26 mouse cellular contexts compared by ENCODE assay signal in genomic region chr10:120589659-120590058, GRCm38 (mm10).
DNase-seq lines count a peak whose midpoint lies in the region; ATAC-seq and TF ChIP-seq lines count a peak whose summit lies in the region.
"Had no signal": no experiment of that assay in that cellular context is flagged by ENCODE, and none has a peak within 500 bp of the region (broad histone marks: within the 10 kb centered on the region; RNA-seq: fewer than 3 reads in every experiment).

No protein-coding gene starts in this region.

- peak; percentile 12 for DNase-seq in heart, adult 11 months
- no peak for DNase-seq in heart, embryonic 10.5 days (ENCODE audit: low spot score)
- peak; percentile 27 for DNase-seq in neural tube, embryonic 11.5 days (ENCODE audit: low spot score)
- DNase-seq in neural tube, embryonic 10.5 days (ENCODE audit: extremely low spot score, low spot score) = no peak
- peak; percentile 66 for DNase-seq in mesoderm, embryonic 11.5 days (ENCODE audit: low read depth, low spot score)
- no peak for DNase-seq in adrenal gland, adult 18-20 months (ENCODE audit: low spot score in 2 of 2)
- DNase-seq in thymus, postnatal 14 days = no peak
- DNase-seq: adrenal gland, adult 2 months; adrenal gland, postnatal 14 days; cerebellum, adult 11 months; cerebellum, adult 8-10 months; cerebellum, postnatal 10 days; cerebellum, postnatal 36 days; gastrocnemius, postnatal 36 days; heart, postnatal 10 days; heart, postnatal 36 days had no signal

- H3K4me2 ChIP-seq in neural tube, embryonic 11.5 days (ENCODE audit: low read depth) = no peak overlapping the region
- H3K4me2 ChIP-seq: forebrain, embryonic 15.5 days; heart, embryonic 12.5 days; heart, embryonic 15.5 days; hindbrain, embryonic 13.5 days; intestine, embryonic 15.5 days had no signal

- TF ChIP-seq POLR2A in embryonic fibroblast, embryonic 13.5 days (IDR thresholded peaks at IDR 0.05; ENCODE audit: low read depth, low read length) = no peak

- H3K4me3 ChIP-seq in heart, embryonic 10.5 days = no peak overlapping the region
- H3K4me3 ChIP-seq in neural tube, embryonic 11.5 days (ENCODE audit: low read depth, low read length) = no peak overlapping the region
- no peak overlapping the region for H3K4me3 ChIP-seq in embryonic fibroblast, embryonic 13.5 days (ENCODE audit: insufficient read depth, low read length)
- H3K4me3 ChIP-seq: forebrain, embryonic 15.5 days; heart, embryonic 12.5 days; heart, embryonic 15.5 days; hindbrain, embryonic 10.5 days; hindbrain, embryonic 13.5 days; intestine, embryonic 15.5 days had no signal

- 75% methylated on average over 2 of the region's 2 CpGs for WGBS in heart, embryonic 10.5 days
- 12% methylated on average over 2 of the region's 2 CpGs for WGBS in neural tube, embryonic 11.5 days

- H3K9ac ChIP-seq in neural tube, embryonic 11.5 days (ENCODE audit: low read length) = no peak overlapping the region
- H3K9ac ChIP-seq: forebrain, embryonic 15.5 days; heart, embryonic 12.5 days; heart, embryonic 15.5 days; hindbrain, embryonic 13.5 days; intestine, embryonic 15.5 days had no signal

- no peaks in the 10 kb centered on the region for H3K4me1 ChIP-seq in heart, embryonic 10.5 days
- H3K4me1 ChIP-seq in neural tube, embryonic 11.5 days (ENCODE audit: control insufficient read depth, insufficient read depth, low read length) = no peaks in the 10 kb centered on the region
- H3K4me1 ChIP-seq in embryonic fibroblast, embryonic 13.5 days (ENCODE audit: control insufficient read depth, insufficient read depth, low read length) = peaks cover 11% of the 10 kb centered on the region; the same call in 1 of the 2 replicates
- H3K4me1 ChIP-seq: forebrain, embryonic 15.5 days; heart, embryonic 12.5 days; heart, embryonic 15.5 days; hindbrain, embryonic 10.5 days; hindbrain, embryonic 13.5 days; intestine, embryonic 15.5 days had no signal

- H3K27ac ChIP-seq in heart, embryonic 10.5 days = no peak overlapping the region
- H3K27ac ChIP-seq in neural tube, embryonic 11.5 days (ENCODE audit: low read depth, low read length) = no peak overlapping the region
- peak overlapping the region; percentile 25; the same call in 1 of the 2 replicates for H3K27ac ChIP-seq in embryonic fibroblast, embryonic 13.5 days (ENCODE audit: insufficient read depth, low read length)
- H3K27ac ChIP-seq: forebrain, embryonic 15.5 days; heart, embryonic 15.5 days; hindbrain, embryonic 10.5 days; hindbrain, embryonic 13.5 days; intestine, embryonic 15.5 days had no signal

- no peak for TF ChIP-seq CTCF in embryonic fibroblast, embryonic 13.5 days (IDR thresholded peaks at IDR 0.05; ENCODE audit: borderline replicate concordance, insufficient read depth, low read length)

- ATAC-seq in neural tube, embryonic 11.5 days (ENCODE audit: insufficient read depth, low FRiP score, low TSS enrichment) = no peak
- ATAC-seq: activated CD4-positive, CD25-positive, alpha-beta regulatory T cell, adult 4 months; CD4-positive, CD25-positive, alpha-beta regulatory T cell, adult 4 months; forebrain, embryonic 15.5 days; hindbrain, embryonic 16.5 days; intestine, embryonic 15.5 days had no signal

- no peaks in the 10 kb centered on the region for H3K9me3 ChIP-seq in heart, embryonic 10.5 days
- H3K9me3 ChIP-seq in neural tube, embryonic 11.5 days (ENCODE audit: control insufficient read depth, low read length) = no peaks in the 10 kb centered on the region
- H3K9me3 ChIP-seq: forebrain, embryonic 15.5 days; hindbrain, embryonic 10.5 days; hindbrain, embryonic 13.5 days; intestine, embryonic 15.5 days had no signal

- H3K27me3 ChIP-seq in heart, embryonic 10.5 days (ENCODE audit: insufficient read depth, poor library complexity, severe bottlenecking) = no peaks in the 10 kb centered on the region
- no peaks in the 10 kb centered on the region for H3K27me3 ChIP-seq in neural tube, embryonic 11.5 days (ENCODE audit: control insufficient read depth, insufficient read depth, low read length)
- H3K27me3 ChIP-seq: forebrain, embryonic 15.5 days; heart, embryonic 12.5 days; heart, embryonic 15.5 days; hindbrain, embryonic 13.5 days; intestine, embryonic 15.5 days had no signal

- no peaks in the 10 kb centered on the region for H3K36me3 ChIP-seq in heart, embryonic 10.5 days
- H3K36me3 ChIP-seq in neural tube, embryonic 11.5 days (ENCODE audit: control insufficient read depth, insufficient read depth, low read length) = no peaks in the 10 kb centered on the region
- H3K36me3 ChIP-seq: forebrain, embryonic 15.5 days; heart, embryonic 12.5 days; heart, embryonic 15.5 days; hindbrain, embryonic 10.5 days; hindbrain, embryonic 13.5 days; intestine, embryonic 15.5 days had no signal

Comparison
In these comparisons a context has a peak if more than half of its experiments do, and no peak if none do; other contexts are left out.
1. DNase-seq: peak in heart, adult 11 months (single experiment), neural tube, embryonic 11.5 days (single experiment) and mesoderm, embryonic 11.5 days (single experiment); none in heart, embryonic 10.5 days (single experiment), neural tube, embryonic 10.5 days (single experiment), adrenal gland, adult 18-20 months (0 of 2) and thymus, postnatal 14 days (single experiment).